Mouse (Mus musculus): ENCODE measurements at regions not wholly inside any gene's neighbourhood (a gene's known extent, or its start where the extent isn't known, plus 50 kb on each side); places are given as distances from the start of the nearest gene placed in this dataset.

DNA sequence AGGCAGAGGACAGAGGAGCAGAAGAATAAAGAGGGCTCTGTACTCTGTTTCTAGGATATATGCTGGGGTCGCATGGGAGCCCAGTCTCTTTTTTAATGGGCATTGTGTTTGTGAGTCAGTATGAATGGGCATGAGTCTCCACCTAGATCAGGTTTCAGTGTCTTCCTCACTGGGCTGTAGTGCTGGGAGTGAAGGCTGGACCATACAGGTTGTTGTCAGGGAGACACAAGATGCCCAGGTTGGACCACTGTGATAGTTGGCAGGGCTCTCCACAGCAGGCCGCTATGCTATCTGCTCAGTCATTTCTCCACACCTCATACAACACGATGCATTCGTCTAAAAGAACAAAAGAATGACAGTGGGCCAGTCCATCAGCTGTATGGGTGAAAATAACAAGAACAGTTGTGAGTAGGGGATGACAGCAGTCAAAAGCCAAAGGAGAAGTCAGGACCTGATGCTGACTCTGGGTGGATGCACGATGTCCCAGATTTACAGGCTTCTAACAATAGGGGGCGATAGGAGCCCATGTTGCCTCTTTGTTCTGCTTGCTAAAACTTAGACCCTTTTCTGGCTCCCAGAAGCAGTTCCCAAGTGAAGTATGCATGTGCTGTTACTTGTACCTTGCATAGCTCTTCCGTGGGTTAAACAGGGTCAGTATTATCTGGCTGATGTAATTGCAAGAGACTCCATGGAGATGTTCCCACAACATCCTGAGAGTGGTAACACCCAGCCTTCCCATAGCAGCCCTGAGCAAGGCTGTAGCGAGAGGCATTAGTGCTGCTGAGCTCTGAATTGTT, 249.3 kb upstream of the Stac start:
- no peak overlapping the region for H3K9ac ChIP-seq (replicated peaks)
- H3K4me2 ChIP-seq (ENCODE audit: low read depth, low read length) = no peak overlapping the region
- no peaks in the 10 kb centered on the region for H3K9me3 ChIP-seq (ENCODE audit: low read length)
- no peaks in the 10 kb centered on the region for H3K36me3 ChIP-seq (replicated peaks; ENCODE audit: insufficient read depth, low read length)
- peak; percentile 55 for TF ChIP-seq CTCF (IDR thresholded peaks at IDR 0.05; ENCODE audit: low read depth)
- no peak for TF ChIP-seq EP300 (IDR thresholded peaks at IDR 0.05; ENCODE audit: low read depth)
- no peak for DNase-seq
- ATAC-seq = no peak
- 41% methylated on average over 8 of the region's 8 CpGs for WGBS (ENCODE audit: insufficient replicate concordance)
- H3K4me3 ChIP-seq (ENCODE audit: low read depth, low read length) = no peak overlapping the region
- H3K4me1 ChIP-seq (ENCODE audit: insufficient read depth) = no peaks in the 10 kb centered on the region
- H3K27ac ChIP-seq (ENCODE audit: low read depth) = no peak overlapping the region
- no peaks in the 10 kb centered on the region for H3K27me3 ChIP-seq (ENCODE audit: insufficient read depth, low read length)

GRCm38 (mm10) chr9:111932455-111932854, 242.3 kb upstream of the Stac start:
- Histone ChIP-seq H3K27ac (ENCODE audit: low read depth) (no peak overlapping the region), H3K4me3 (ENCODE audit: low read depth, low read length) (no peak overlapping the region)
- ATAC-seq = no peak

DNA sequence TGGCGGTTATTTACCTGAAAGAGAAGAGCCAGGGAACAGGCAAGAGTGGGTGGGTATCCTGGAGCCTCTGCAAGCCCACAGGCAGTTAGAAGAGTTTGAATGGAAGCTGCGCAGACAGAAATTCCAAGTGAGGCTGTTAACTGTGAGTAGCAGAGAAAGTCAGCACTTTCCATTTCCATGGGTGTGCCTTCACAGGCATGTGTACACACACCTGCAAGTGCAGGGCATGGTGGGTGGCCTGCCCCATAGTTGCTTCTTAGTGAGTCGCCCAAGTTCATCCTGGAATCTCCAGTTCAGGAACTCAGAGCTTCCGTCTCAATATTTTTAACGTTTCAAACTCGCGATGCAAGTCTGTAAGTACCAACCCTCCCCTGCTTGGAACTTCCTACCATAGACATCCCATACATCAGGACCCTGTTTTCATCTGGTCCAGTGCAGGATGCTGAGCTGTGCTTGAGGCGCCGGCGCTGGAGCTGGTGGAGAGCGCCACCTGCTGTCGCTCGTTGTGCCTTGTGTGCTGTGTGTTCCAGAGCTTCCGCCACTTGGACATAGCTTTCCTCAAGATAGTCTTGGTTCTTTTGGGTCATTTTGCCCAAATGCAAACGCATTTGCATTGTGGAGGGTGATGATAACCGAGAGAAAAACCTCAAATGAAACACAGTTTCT, 228.3 kb upstream of the Stac start:
- H3K27me3 ChIP-seq (ENCODE audit: insufficient read depth, low read length) = 0 out of 2 replicates have a peak, but pooled peaks cover 4% of the 10 kb centered on the region
- no peaks in the 10 kb centered on the region for H3K9me3 ChIP-seq (ENCODE audit: low read length)
- WGBS (ENCODE audit: insufficient replicate concordance) = 17% methylated on average over 16 of the region's 16 CpGs
- TF ChIP-seq EP300 (IDR thresholded peaks at IDR 0.05; ENCODE audit: low read depth) = no peak
- peak; percentile 90 for TF ChIP-seq CTCF (IDR thresholded peaks at IDR 0.05; ENCODE audit: low read depth)
- no peak overlapping the region for H3K4me2 ChIP-seq (ENCODE audit: low read depth, low read length)
- no peak for ATAC-seq
- H3K9ac ChIP-seq (replicated peaks) = no peak overlapping the region
- H3K4me1 ChIP-seq (ENCODE audit: insufficient read depth) = no peaks in the 10 kb centered on the region
- no peaks in the 10 kb centered on the region for H3K36me3 ChIP-seq (replicated peaks; ENCODE audit: insufficient read depth, low read length)
- no peak overlapping the region for H3K4me3 ChIP-seq (ENCODE audit: low read depth, low read length)
- DNase-seq = peak; percentile 76
- H3K27ac ChIP-seq (ENCODE audit: low read depth) = no peak overlapping the region

More at GRCm38 (mm10) chr9:111932455-111932854, 242.3 kb upstream of the Stac start:
- no peaks in the 10 kb centered on the region for H3K36me3 ChIP-seq (replicated peaks; ENCODE audit: insufficient read depth, low read length)
- WGBS (ENCODE audit: insufficient replicate concordance) = 85% methylated on average over 6 of the region's 6 CpGs
- no peak for TF ChIP-seq EP300 (IDR thresholded peaks at IDR 0.05; ENCODE audit: low read depth)
- TF ChIP-seq CTCF (IDR thresholded peaks at IDR 0.05; ENCODE audit: low read depth) = no peak
- DNase-seq = no peak
- H3K27me3 ChIP-seq (ENCODE audit: insufficient read depth, low read length) = no peaks in the 10 kb centered on the region
- no peak overlapping the region for H3K4me2 ChIP-seq (ENCODE audit: low read depth, low read length)
- no peaks in the 10 kb centered on the region for H3K9me3 ChIP-seq (ENCODE audit: low read length)
- H3K4me1 ChIP-seq (ENCODE audit: insufficient read depth) = no peaks in the 10 kb centered on the region
- no peak overlapping the region for H3K9ac ChIP-seq (replicated peaks)

- WGBS (ENCODE audit: insufficient replicate concordance) = 30% methylated on average over 17 of the region's 17 CpGs
- H3K4me1 ChIP-seq (ENCODE audit: insufficient read depth) = no peaks in the 10 kb centered on the region
- no peaks in the 10 kb centered on the region for H3K36me3 ChIP-seq (replicated peaks; ENCODE audit: insufficient read depth, low read length)
- H3K4me3 ChIP-seq (ENCODE audit: low read depth, low read length) = no peak overlapping the region
- DNase-seq (peak; percentile 37), ATAC-seq (no peak)
- H3K27ac ChIP-seq (ENCODE audit: low read depth) = no peak overlapping the region
- TF ChIP-seq EP300 (IDR thresholded peaks at IDR 0.05; ENCODE audit: low read depth) (no peak), CTCF (IDR thresholded peaks at IDR 0.05; ENCODE audit: low read depth) (peak; percentile 68)
- H3K27me3 ChIP-seq (ENCODE audit: insufficient read depth, low read length) = 0 out of 2 replicates have a peak, but pooled peaks cover 4% of the 10 kb centered on the region
- no peaks in the 10 kb centered on the region for H3K9me3 ChIP-seq (ENCODE audit: low read length)
- H3K9ac ChIP-seq (replicated peaks) = no peak overlapping the region
- no peak overlapping the region for H3K4me2 ChIP-seq (ENCODE audit: low read depth, low read length)
Observed at GRCm38 (mm10) chr9:111916684-111917535, 226.8 kb upstream of the Stac start.

- Histone ChIP-seq H3K36me3 (replicated peaks; ENCODE audit: insufficient read depth, low read length) (no peaks in the 10 kb centered on the region), H3K27ac (ENCODE audit: low read depth) (no peak overlapping the region), H3K4me1 (ENCODE audit: insufficient read depth) (no peaks in the 10 kb centered on the region), H3K4me2 (ENCODE audit: low read depth, low read length) (no peak overlapping the region), H3K4me3 (ENCODE audit: low read depth, low read length) (no peak overlapping the region), H3K9ac (replicated peaks) (no peak overlapping the region), H3K27me3 (ENCODE audit: insufficient read depth, low read length) (no peaks in the 10 kb centered on the region), H3K9me3 (ENCODE audit: low read length) (no peaks in the 10 kb centered on the region)
- WGBS (ENCODE audit: insufficient replicate concordance) = 65% methylated on average over 4 of the region's 4 CpGs
- TF ChIP-seq CTCF (IDR thresholded peaks at IDR 0.05; ENCODE audit: low read depth) (no peak), EP300 (IDR thresholded peaks at IDR 0.05; ENCODE audit: low read depth) (no peak)
- ATAC-seq (no peak), DNase-seq (no peak)
Observed at GRCm38 (mm10) chr9:111908806-111909205, 218.7 kb upstream of the Stac start.

- Histone ChIP-seq H3K9me3 (ENCODE audit: low read length) (no peaks in the 10 kb centered on the region), H3K4me2 (ENCODE audit: low read depth, low read length) (no peak overlapping the region), H3K36me3 (replicated peaks; ENCODE audit: insufficient read depth, low read length) (no peaks in the 10 kb centered on the region), H3K27ac (ENCODE audit: low read depth) (no peak overlapping the region), H3K4me1 (ENCODE audit: insufficient read depth) (no peaks in the 10 kb centered on the region), H3K27me3 (ENCODE audit: insufficient read depth, low read length) (no peaks in the 10 kb centered on the region), H3K4me3 (ENCODE audit: low read depth, low read length) (no peak overlapping the region), H3K9ac (replicated peaks) (no peak overlapping the region)
- DNase-seq = no peak
- ATAC-seq = no peak
- no peak for TF ChIP-seq EP300 (IDR thresholded peaks at IDR 0.05; ENCODE audit: low read depth)
- TF ChIP-seq CTCF (IDR thresholded peaks at IDR 0.05; ENCODE audit: low read depth) = no peak
Observed at GRCm38 (mm10) chr9:111900196-111900595, 210.0 kb upstream of the Stac start.

Data from liver, postnatal 0 days (tissue).